Mouse (Mus musculus) liver, embryonic 15.5 days (tissue): ENCODE measurements around the gene Dpm2. TPM values are rescaled to one million over a fixed set of nuclear protein-coding genes. Genes with fewer than 3 reads are reported as not detected.

Experiments
- ATAC-seq: fragments of 200-750 bp; cut with Nextera tagmentation; 2 replicates; pipeline ENCODE4 v1.8.0; 2017; ENCODE audit warnings: moderate number of reproducible peaks, mild to moderate bottlenecking, moderate library complexity; ENCODE audit not compliant: insufficient read depth
- H3K27ac ChIP-seq: fragments of 300-500 bp; sonication (generic); replicated peaks from 2 replicates; pipeline ENCODE4 v1.5.1; 2015; ENCODE audit warnings: mild to moderate bottlenecking, inconsistent platforms
- H3K27me3 ChIP-seq: fragments of 300-500 bp; sonication (generic); 2 replicates; pipeline ENCODE4 v1.6.1; 2015; ENCODE audit warnings: mild to moderate bottlenecking, inconsistent platforms
- H3K36me3 ChIP-seq: fragments of 300-500 bp; sonication (generic); replicated peaks from 2 replicates; pipeline ENCODE4 v1.6.1; 2015; ENCODE audit warnings: moderate library complexity, mild to moderate bottlenecking, inconsistent platforms
- H3K4me1 ChIP-seq: fragments of 300-500 bp; sonication (generic); replicated peaks from 2 replicates; pipeline ENCODE4 v1.6.1; 2015; ENCODE audit warnings: inconsistent platforms
- H3K4me2 ChIP-seq: fragments of 300-500 bp; sonication (generic); 2 replicates; pipeline ENCODE4 v1.6.1; 2015; ENCODE audit warnings: moderate library complexity, mild to moderate bottlenecking, inconsistent platforms
- H3K4me3 ChIP-seq: fragments of 300-500 bp; sonication (generic); replicated peaks from 2 replicates; pipeline ENCODE4 v1.5.1; 2015; ENCODE audit warnings: mild to moderate bottlenecking, inconsistent platforms
- H3K9ac ChIP-seq: fragments of 300-500 bp; sonication (generic); 2 replicates; pipeline ENCODE4 v1.6.1; 2015; ENCODE audit warnings: moderate library complexity, mild to moderate bottlenecking, inconsistent platforms
- H3K9me3 ChIP-seq: fragments of 300-500 bp; sonication (generic); replicated peaks from 2 replicates; pipeline ENCODE4 v1.6.1; 2016; ENCODE audit warnings: inconsistent platforms
- WGBS: fragments of 180-500 bp; shearing (Covaris S2); methylation state at CpG from one replicate; pipeline ENCODE4 v1.1.7; 2015; ENCODE audit warnings: mixed read lengths; ENCODE audit not compliant: insufficient replicate concordance; 5-methylcytosine and 5-hydroxymethylcytosine counted together
- polyA plus RNA-seq: library from polyadenylated mRNA; unstranded; fragments of >200 nt; fragmentation: Nextera tagmentation; extraction: Ambion mirVana; gene quantifications from 2 replicates; pipeline ENCODE4 v1.2.1, GENCODE M21; 2015

Gene Dpm2
- polyA plus RNA-seq, 1 experiment from 2014 or later = 49.0 TPM

DNA sequence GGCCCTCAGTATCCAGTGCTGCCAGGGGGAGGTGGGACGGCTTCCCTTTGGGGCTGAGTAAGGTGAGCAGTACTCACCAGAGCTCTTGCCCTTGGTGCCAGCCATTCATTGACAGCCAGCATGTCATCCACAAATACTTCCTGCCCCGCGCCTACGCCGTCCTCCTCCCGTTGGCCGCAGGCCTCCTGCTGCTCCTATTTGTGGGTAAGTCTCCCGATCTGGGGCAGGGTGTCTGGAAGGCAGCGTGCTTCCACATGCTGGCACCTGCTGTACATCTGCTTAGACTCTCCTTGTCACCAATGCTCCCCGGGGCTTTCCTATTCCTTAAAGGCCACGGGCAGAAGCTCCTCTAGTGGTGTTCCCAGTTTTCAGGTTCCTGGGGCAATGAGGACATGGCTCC, 1.5 kb downstream of the Dpm2 start:
- H3K9ac ChIP-seq = no peak overlapping the region
- 89% methylated on average over 11 of the region's 11 CpGs for whole genome bisulfite sequencing

DNA sequence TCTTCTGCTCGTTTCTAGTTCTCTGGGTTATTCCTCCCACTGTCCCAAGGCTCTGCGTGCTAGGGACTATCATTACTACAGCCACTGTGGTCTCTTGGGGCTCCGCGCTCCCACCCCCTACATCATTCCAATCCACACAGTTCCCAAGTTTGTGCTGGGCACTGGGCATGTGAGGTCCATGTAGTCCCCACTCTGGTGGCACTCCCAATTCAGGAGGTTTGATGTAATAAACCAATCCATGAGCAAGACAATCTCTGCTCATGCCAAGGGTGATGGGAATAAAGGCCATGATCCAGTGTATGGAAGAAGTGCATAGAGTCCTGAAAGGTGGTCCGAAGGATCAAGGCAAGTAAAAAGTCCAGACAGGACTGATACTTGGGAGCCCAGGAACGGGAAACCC, 3.8 kb downstream of the Dpm2 start, which contains the start of gene Pip5kl1:
Gene Pip5kl1, plus strand, starts transcription at position 301 of the 400 bp plus-strand sequence.
- no peak for ATAC-seq
- Histone ChIP-seq H3K27ac (no peak within 1 kb of the TSS), H3K4me2 (peak within 1 kb of the TSS; percentile 73), H3K4me1 (peaks cover 33% of the 10 kb centered on the region), H3K9me3 (no peaks in the 10 kb centered on the region), H3K36me3 (peaks cover 14% of the 10 kb centered on the region; the same call in 1 of the 2 replicates), H3K27me3 (peaks cover 45% of the 10 kb centered on the region), H3K9ac (no peak within 1 kb of the TSS), H3K4me3 (peak within 1 kb of the TSS; percentile 39)
- WGBS = 67% methylated on average over 6 of the region's 6 CpGs

More for the DNA sequence above, 1.5 kb downstream of the Dpm2 start:
- Histone ChIP-seq H3K4me3 (no peak overlapping the region), H3K4me1 (peaks cover 33% of the 10 kb centered on the region), H3K4me2 (peak overlapping the region; percentile 72), H3K27ac (no peak overlapping the region), H3K36me3 (peaks cover 14% of the 10 kb centered on the region; the same call in 1 of the 2 replicates), H3K27me3 (peaks cover 22% of the 10 kb centered on the region), H3K9me3 (no peaks in the 10 kb centered on the region)
- no peak for ATAC-seq

DNA sequence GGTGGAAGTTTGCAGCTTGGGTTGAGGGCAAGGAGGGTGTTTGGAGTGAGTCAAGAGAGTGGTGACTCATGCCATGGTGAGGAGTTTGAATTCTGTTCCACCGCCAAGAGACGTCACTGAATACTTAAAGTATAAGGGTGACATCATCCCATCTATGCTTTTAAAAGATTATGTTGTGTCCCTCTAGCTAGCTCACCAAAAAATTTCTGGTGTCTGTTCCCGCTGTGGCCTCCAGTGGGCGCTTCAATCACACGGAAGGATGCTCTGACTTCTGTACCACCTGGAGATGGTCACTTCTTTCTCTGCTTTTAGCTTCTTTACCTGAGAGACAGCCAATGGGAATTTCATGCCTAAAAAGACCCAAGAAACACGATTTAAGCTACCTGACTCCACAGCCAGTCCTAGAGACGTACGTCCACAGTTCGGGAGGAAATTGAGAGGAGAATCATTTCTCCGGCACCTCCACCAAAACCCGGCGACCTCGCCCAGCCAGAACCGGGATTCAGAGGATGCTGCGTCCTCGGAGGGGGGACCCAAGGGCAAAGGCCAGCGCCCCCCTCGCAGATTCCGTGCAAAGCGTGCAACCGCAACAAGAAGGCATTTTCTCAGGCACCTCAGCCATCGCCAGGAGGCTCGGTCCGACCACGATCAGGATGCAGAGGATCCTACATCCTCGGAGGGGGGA, 4.4 kb downstream of the Dpm2 start:
- peak overlapping the region; percentile 73 for H3K4me2 ChIP-seq
- H3K4me3 ChIP-seq = peak overlapping the region; percentile 39
- 4% methylated on average over 26 of the region's 26 CpGs for WGBS
- ATAC-seq = no peak
- H3K9ac ChIP-seq = no peak overlapping the region
- H3K4me1 ChIP-seq = peaks cover 33% of the 10 kb centered on the region
- peaks cover 14% of the 10 kb centered on the region; the same call in 1 of the 2 replicates for H3K36me3 ChIP-seq
- H3K27ac ChIP-seq = no peak overlapping the region
- no peaks in the 10 kb centered on the region for H3K9me3 ChIP-seq
- H3K27me3 ChIP-seq = peaks cover 50% of the 10 kb centered on the region

DNA sequence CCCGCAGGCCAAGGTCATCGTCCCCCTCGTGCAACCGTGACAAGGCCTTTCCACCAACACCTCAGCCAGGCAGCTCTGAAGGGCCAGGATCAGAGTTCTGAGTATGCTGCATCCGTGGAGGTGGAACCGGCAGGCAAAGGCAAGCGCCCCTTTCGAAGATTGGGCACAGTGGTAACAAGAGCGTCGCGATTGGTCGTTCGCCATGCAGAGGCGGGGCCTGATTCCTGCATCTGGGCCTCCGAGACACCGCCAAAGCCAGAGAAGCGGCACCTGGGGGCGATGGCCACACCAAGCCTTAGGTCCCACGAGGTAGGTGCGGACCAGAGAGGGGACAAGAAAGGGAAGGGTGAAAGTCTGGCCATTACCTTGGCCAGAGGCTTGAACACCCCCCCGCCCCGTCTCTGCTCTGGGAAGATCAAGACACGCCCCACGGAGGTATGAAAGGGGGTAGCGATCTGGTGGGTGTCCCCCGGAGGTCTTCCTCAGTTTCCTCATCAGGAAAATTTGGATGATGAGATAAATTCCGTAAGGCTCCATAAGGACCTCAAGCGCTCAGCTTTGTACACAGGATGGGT, 5.0 kb downstream of the Dpm2 start, which contains the start of gene 9430097D07Rik:
Gene 9430097D07Rik, minus strand, starts transcription at position 99 of the 575 bp plus-strand sequence.
- H3K27me3 ChIP-seq = peaks cover 55% of the 10 kb centered on the region
- H3K4me1 ChIP-seq = peaks cover 30% of the 10 kb centered on the region
- no peak within 1 kb of the TSS for H3K9ac ChIP-seq
- peak within 1 kb of the TSS; percentile 73 for H3K4me2 ChIP-seq
- H3K4me3 ChIP-seq = peak within 1 kb of the TSS; percentile 39
- no peak for ATAC-seq
- no peaks in the 10 kb centered on the region for H3K9me3 ChIP-seq
- no peak within 1 kb of the TSS for H3K27ac ChIP-seq
- WGBS = 11% methylated on average over 28 of the region's 28 CpGs
- peaks cover 14% of the 10 kb centered on the region; the same call in 1 of the 2 replicates for H3K36me3 ChIP-seq

DNA sequence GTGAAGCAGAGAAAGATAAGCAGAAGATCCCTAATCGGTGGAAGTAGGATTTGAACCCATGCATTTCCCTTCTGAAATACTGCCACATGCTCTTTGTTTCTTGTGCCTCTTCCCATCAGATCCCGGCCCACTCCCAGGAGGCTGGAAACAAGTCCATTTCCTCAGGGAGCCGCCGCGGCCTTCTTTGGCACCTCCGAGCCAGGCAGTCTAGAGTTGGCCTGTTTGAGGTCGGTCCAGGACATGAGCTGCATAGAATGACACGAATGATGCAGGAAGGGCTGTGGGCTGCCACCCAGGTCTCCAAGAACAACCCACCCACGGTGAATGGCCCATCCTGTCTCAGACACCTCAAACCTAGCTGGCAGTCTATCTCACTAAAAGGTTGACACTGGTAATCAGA, 5.9 kb downstream of the Dpm2 start:
- WGBS = 73% methylated on average over 9 of the region's 9 CpGs
- Histone ChIP-seq H3K9ac (no peak overlapping the region), H3K27ac (no peak overlapping the region), H3K4me2 (no peak overlapping the region), H3K27me3 (peaks cover 59% of the 10 kb centered on the region), H3K36me3 (peaks cover 14% of the 10 kb centered on the region; the same call in 1 of the 2 replicates), H3K9me3 (no peaks in the 10 kb centered on the region), H3K4me1 (peaks cover 27% of the 10 kb centered on the region), H3K4me3 (no peak overlapping the region)
- ATAC-seq = no peak

DNA sequence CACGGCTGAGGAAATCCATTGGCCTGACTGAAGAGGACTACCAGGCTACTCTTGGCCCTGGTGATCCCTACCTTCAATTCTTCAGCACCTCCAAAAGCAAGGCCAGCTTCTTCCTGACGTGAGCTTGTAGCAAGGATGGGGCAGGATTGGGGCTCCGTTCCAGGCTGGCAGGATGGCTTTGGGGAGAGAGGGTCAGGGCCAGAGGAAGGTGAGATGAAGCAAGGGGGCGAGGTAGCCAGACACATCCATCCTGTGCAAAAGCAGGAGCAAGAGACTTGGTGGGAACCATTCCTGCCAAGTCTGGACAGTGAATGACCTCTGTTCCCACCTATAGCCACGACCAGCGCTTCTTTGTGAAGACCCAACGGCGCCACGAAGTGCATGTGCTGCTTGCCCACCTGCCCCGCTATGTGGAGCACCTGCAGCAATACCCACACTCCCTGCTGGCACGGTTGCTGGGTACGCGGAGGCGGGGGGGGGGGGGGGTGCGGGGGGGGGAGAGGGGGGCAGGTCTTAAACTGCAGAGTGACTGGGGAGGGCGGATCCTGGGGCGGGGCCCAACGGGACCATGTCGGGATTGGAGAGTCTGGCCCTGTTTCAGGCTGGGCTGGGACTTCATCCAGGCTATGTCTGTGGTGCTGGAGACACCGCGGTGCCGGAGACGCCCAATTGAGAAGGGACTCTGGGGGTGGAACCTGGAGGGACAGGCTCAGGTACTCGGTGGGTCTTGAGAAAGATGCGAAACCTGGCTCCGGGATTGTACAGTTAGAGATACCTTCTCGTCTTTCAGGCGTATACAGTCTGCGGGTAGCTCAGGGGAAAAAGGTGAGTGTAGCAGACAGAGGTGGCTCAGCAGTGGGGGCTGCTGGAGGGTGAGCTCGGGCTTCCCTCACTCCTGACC, 7.7 kb downstream of the Dpm2 start:
- Histone ChIP-seq H3K4me3 (no peak overlapping the region), H3K4me2 (no peak overlapping the region), H3K4me1 (peaks cover 25% of the 10 kb centered on the region), H3K27ac (no peak overlapping the region), H3K9ac (no peak overlapping the region), H3K36me3 (peaks cover under 1% of the 10 kb centered on the region; the same call in 1 of the 2 replicates), H3K27me3 (peaks cover 66% of the 10 kb centered on the region), H3K9me3 (no peaks in the 10 kb centered on the region)
- ATAC-seq = no peak
- WGBS = 39% methylated on average over 25 of the region's 30 CpGs

DNA sequence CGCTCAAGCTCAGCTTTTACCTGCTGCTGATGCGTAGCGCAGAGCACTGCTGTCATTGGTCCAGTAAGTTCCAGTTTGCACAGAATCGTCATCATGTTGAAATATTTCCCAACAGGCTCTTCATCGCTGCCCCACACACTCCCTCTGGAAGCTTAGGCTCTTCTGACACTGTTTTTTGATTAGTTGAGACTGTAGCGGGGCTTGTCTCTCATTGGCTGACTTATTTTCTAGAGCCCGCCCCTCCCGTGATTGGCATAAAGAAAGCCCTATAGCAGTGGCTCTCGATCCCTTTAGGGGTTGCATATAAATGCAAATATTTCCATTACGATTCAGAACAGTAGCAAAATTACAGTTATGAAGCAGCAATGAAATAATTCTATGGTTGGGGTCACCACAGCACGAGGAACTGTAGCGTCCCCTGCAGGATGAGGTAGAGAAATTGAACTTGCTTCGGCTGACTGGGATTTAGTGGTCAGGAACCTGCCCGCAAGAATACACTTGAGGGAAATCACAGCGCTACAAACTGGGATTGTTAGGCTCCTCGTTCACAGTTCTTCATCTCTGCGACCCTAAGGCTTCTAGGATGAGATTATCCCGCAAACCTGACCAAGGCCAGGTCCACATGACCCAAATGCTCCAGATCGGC, 10.9 kb downstream of the Dpm2 start:
- Histone ChIP-seq H3K27ac (no peak overlapping the region), H3K36me3 (no peaks in the 10 kb centered on the region), H3K27me3 (peaks cover 55% of the 10 kb centered on the region), H3K9ac (no peak overlapping the region), H3K4me1 (peaks cover 26% of the 10 kb centered on the region), H3K9me3 (no peaks in the 10 kb centered on the region), H3K4me3 (no peak overlapping the region), H3K4me2 (peak overlapping the region; percentile 36)
- 36% methylated on average over 19 of the region's 19 CpGs for WGBS
- ATAC-seq = no peak

DNA sequence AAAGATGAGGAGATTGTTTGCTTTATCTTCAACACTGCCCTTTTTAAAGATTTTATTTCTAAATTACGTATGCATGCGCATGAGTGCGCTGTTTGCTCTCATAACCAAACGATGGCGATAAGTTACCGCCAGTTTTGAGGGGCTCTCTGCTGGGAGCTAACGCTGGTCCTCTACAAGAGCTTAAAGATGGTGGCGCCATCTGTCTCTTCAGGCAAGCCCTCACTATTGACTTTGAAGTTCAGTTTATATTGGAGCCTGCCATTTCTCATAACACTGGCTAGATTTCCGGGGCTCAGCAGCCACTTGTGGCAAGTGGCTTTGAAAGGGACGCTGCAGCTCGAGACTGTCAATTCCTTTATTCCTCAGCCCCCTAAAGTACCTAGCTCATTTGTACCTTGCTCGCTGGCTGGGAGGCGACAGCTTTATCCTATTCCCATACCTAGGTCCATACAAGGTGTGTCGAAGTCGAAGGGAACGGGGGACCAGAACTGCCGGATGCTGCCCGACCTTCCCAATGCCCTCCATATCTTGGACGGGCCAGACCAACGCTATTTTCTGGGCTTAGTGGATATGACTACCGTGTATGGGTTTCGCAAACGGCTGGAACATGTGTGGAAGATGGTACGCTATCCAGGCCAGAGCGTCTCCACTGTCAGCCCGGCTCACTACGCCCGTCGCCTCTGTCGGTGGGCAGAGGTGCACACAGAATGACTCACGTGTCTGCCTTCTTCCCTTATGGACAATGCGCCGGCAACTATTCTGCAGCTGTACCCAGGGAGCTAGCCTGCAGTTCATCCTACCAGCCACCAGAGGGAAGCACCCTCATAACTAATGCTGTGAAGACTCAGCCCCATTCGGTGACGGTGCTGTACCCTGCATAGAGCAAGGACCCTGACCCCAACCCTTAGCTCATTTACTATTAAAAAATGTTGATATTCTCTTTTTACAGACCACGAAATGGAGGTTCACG, 12.5 kb downstream of the Dpm2 start:
- Histone ChIP-seq H3K9ac (peak overlapping the region; percentile 23; the same call in 1 of the 2 replicates), H3K27ac (no peak overlapping the region), H3K4me1 (peaks cover 41% of the 10 kb centered on the region), H3K9me3 (no peaks in the 10 kb centered on the region), H3K36me3 (no peaks in the 10 kb centered on the region), H3K4me3 (peak overlapping the region; percentile 31), H3K4me2 (peak overlapping the region; percentile 71), H3K27me3 (peaks cover 39% of the 10 kb centered on the region)
- ATAC-seq = peak; percentile 36
- 12% methylated on average over 37 of the region's 37 CpGs for WGBS

DNA sequence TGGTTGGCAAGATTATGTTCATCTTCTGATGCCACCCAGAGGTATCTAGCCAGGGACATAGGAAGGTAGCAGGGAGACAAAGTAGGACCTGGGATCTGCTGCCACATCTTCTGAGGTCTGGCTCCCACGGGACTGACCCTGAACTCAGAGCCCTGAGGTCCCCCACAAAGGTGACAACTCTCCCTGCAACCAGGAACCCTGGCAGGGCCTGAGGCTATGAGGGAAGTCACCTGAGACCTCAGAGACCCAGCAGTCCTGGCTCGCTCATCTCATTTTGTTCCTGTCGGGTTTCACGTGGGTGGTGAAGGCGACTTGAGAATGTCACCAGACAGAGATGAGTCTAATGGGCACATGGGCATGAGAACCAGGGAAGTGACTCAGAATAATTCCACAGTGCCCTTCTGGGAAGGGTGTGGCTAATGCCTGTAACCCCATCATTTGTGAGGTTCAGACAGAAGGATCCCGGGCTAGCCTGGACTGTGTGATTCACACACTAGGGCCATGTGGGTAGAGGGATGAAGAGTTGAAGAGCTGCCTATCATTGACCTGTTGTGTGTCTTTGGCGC, 14.6 kb downstream of the Dpm2 start:
- no peak overlapping the region for H3K27ac ChIP-seq
- no peaks in the 10 kb centered on the region for H3K36me3 ChIP-seq
- no peak overlapping the region for H3K9ac ChIP-seq
- no peak overlapping the region for H3K4me3 ChIP-seq
- H3K4me2 ChIP-seq = no peak overlapping the region
- H3K27me3 ChIP-seq = peaks cover 18% of the 10 kb centered on the region
- 72% methylated on average over 7 of the region's 7 CpGs for WGBS
- H3K4me1 ChIP-seq = peaks cover 54% of the 10 kb centered on the region
- H3K9me3 ChIP-seq = no peaks in the 10 kb centered on the region
- no peak for ATAC-seq
